Mouse (Mus musculus): ENCODE data around the gene Lgals1. TPM values are rescaled to one million over a fixed set of nuclear protein-coding genes. Genes with fewer than 3 reads are reported as not detected.

The Lgals1 gene
- polyA plus RNA-seq, 1 experiment from 2014 or later = 2,795 TPM

- Histone ChIP-seq H3K9ac (no peak overlapping the region), H3K9me3 (no peaks in the 10 kb centered on the region), H3K4me2 (peak overlapping the region; percentile 65), H3K27ac (peak overlapping the region; percentile 96), H3K27me3 (no peaks in the 10 kb centered on the region), H3K4me1 (peaks cover 52% of the 10 kb centered on the region), H3K4me3 (peak overlapping the region; percentile 61), H3K36me3 (peaks cover 19% of the 10 kb centered on the region)
- 46% methylated on average over 8 of the region's 8 CpGs for WGBS
- ATAC-seq (ENCODE audit: insufficient number of reproducible peaks, low FRiP score, low TSS enrichment, low read depth) = no peak
These were observed 2.0 kb downstream of the Lgals1 start for GRCm38 (mm10) chr15:78928539-78928938.

GRCm38 (mm10) chr15:78930192-78930706 is 3.7 kb downstream of the Lgals1 start:
- H3K9me3 ChIP-seq = no peaks in the 10 kb centered on the region
- no peak overlapping the region for H3K9ac ChIP-seq
- peaks cover 49% of the 10 kb centered on the region for H3K4me1 ChIP-seq
- WGBS = 84% methylated on average over 6 of the region's 6 CpGs
- peaks cover 19% of the 10 kb centered on the region for H3K36me3 ChIP-seq
- no peak overlapping the region for H3K4me2 ChIP-seq
- H3K27ac ChIP-seq = 0 out of 2 replicates have a peak overlapping the region, but pooled peaks have one; percentile 33
- no peak for ATAC-seq (ENCODE audit: insufficient number of reproducible peaks, low FRiP score, low TSS enrichment, low read depth)
- no peaks in the 10 kb centered on the region for H3K27me3 ChIP-seq
- no peak overlapping the region for H3K4me3 ChIP-seq

GRCm38 (mm10) chr15:78930801-78931426 is 4.4 kb downstream of the Lgals1 start:
- no peaks in the 10 kb centered on the region for H3K27me3 ChIP-seq
- no peaks in the 10 kb centered on the region for H3K9me3 ChIP-seq
- H3K4me3 ChIP-seq = no peak overlapping the region
- 81% methylated on average over 7 of the region's 7 CpGs for WGBS
- ATAC-seq (ENCODE audit: insufficient number of reproducible peaks, low FRiP score, low TSS enrichment, low read depth) = no peak
- H3K4me2 ChIP-seq = no peak overlapping the region
- H3K27ac ChIP-seq = peak overlapping the region; percentile 57
- H3K36me3 ChIP-seq = peaks cover 19% of the 10 kb centered on the region
- H3K4me1 ChIP-seq = peaks cover 49% of the 10 kb centered on the region
- no peak overlapping the region for H3K9ac ChIP-seq

- peaks cover 48% of the 10 kb centered on the region for H3K4me1 ChIP-seq
- ATAC-seq (ENCODE audit: insufficient number of reproducible peaks, low FRiP score, low TSS enrichment, low read depth) = no peak
- H3K36me3 ChIP-seq = peaks cover 20% of the 10 kb centered on the region
- no peak overlapping the region for H3K9ac ChIP-seq
- H3K9me3 ChIP-seq = no peaks in the 10 kb centered on the region
- no peak overlapping the region for H3K4me3 ChIP-seq
- peak overlapping the region; percentile 38; the same call in 1 of the 2 replicates for H3K27ac ChIP-seq
- WGBS = 27% methylated on average over 3 of the region's 3 CpGs
- H3K4me2 ChIP-seq = no peak overlapping the region
- no peaks in the 10 kb centered on the region for H3K27me3 ChIP-seq
These were observed 5.1 kb downstream of the Lgals1 start for GRCm38 (mm10) chr15:78931577-78931976.

- H3K9me3 ChIP-seq = no peaks in the 10 kb centered on the region
- H3K9ac ChIP-seq = peak within 1 kb of the TSS; percentile 63
- peak within 1 kb of the TSS; percentile 66 for H3K4me2 ChIP-seq
- peaks cover 38% of the 10 kb centered on the region for H3K36me3 ChIP-seq
- no peaks in the 10 kb centered on the region for H3K27me3 ChIP-seq
- WGBS = under 1% methylated on average over 40 of the region's 42 CpGs
- H3K4me3 ChIP-seq = peak within 1 kb of the TSS; percentile 79
- peaks cover 33% of the 10 kb centered on the region for H3K4me1 ChIP-seq
- peak within 1 kb of the TSS; percentile 93 for H3K27ac ChIP-seq
- peak; percentile 81 for ATAC-seq (ENCODE audit: insufficient number of reproducible peaks, low FRiP score, low TSS enrichment, low read depth)
These were observed 8.3 kb downstream of the Lgals1 start, which contains the start of gene Nol12 for GRCm38 (mm10) chr15:78934784-78935320. TSS of gene Nol12 (plus strand) at chr15:78934933.

- Histone ChIP-seq H3K4me2 (no peak overlapping the region), H3K4me1 (peaks cover 23% of the 10 kb centered on the region), H3K9me3 (no peaks in the 10 kb centered on the region), H3K9ac (no peak overlapping the region), H3K4me3 (no peak overlapping the region), H3K36me3 (peaks cover 46% of the 10 kb centered on the region), H3K27me3 (no peaks in the 10 kb centered on the region), H3K27ac (no peak overlapping the region)
- ATAC-seq (ENCODE audit: insufficient number of reproducible peaks, low FRiP score, low TSS enrichment, low read depth) = no peak
- 93% methylated on average over 12 of the region's 12 CpGs for WGBS
These were observed 9.9 kb downstream of the Lgals1 start for GRCm38 (mm10) chr15:78936403-78936802.

GRCm38 (mm10) chr15:78937311-78937710 is 10.8 kb downstream of the Lgals1 start:
- Histone ChIP-seq H3K27ac (no peak overlapping the region), H3K4me2 (no peak overlapping the region), H3K9me3 (no peaks in the 10 kb centered on the region), H3K27me3 (no peaks in the 10 kb centered on the region), H3K9ac (no peak overlapping the region), H3K4me1 (peaks cover 22% of the 10 kb centered on the region), H3K4me3 (no peak overlapping the region), H3K36me3 (peaks cover 54% of the 10 kb centered on the region)
- 91% methylated on average over 10 of the region's 10 CpGs for WGBS
- ATAC-seq (ENCODE audit: insufficient number of reproducible peaks, low FRiP score, low TSS enrichment, low read depth) = no peak

- ATAC-seq (ENCODE audit: insufficient number of reproducible peaks, low FRiP score, low TSS enrichment, low read depth) = no peak
- Histone ChIP-seq H3K4me3 (no peak overlapping the region), H3K9me3 (no peaks in the 10 kb centered on the region), H3K27ac (no peak overlapping the region), H3K9ac (no peak overlapping the region), H3K4me1 (peaks cover 28% of the 10 kb centered on the region), H3K4me2 (no peak overlapping the region), H3K36me3 (peaks cover 54% of the 10 kb centered on the region), H3K27me3 (no peaks in the 10 kb centered on the region)
- 85% methylated on average over 2 of the region's 2 CpGs for WGBS
These were observed 11.4 kb downstream of the Lgals1 start for GRCm38 (mm10) chr15:78937963-78938362.

- Histone ChIP-seq H3K27ac (no peak overlapping the region), H3K9me3 (no peaks in the 10 kb centered on the region), H3K9ac (no peak overlapping the region), H3K27me3 (no peaks in the 10 kb centered on the region), H3K4me3 (no peak overlapping the region), H3K4me1 (peaks cover 24% of the 10 kb centered on the region), H3K36me3 (peaks cover 54% of the 10 kb centered on the region), H3K4me2 (no peak overlapping the region)
- 91% methylated on average over 13 of the region's 13 CpGs for WGBS
- no peak for ATAC-seq (ENCODE audit: insufficient number of reproducible peaks, low FRiP score, low TSS enrichment, low read depth)
These were observed 13.8 kb downstream of the Lgals1 start for GRCm38 (mm10) chr15:78940325-78940724.

- no peak overlapping the region for H3K27ac ChIP-seq
- ATAC-seq (ENCODE audit: insufficient number of reproducible peaks, low FRiP score, low TSS enrichment, low read depth) = peak; percentile 41
- H3K9me3 ChIP-seq = no peaks in the 10 kb centered on the region
- peak overlapping the region; percentile 38 for H3K4me3 ChIP-seq
- 2% methylated on average over 9 of the region's 9 CpGs for WGBS
- peaks cover 15% of the 10 kb centered on the region for H3K4me1 ChIP-seq
- peaks cover 43% of the 10 kb centered on the region for H3K36me3 ChIP-seq
- peak overlapping the region; percentile 36 for H3K9ac ChIP-seq
- H3K27me3 ChIP-seq = no peaks in the 10 kb centered on the region
- peak overlapping the region; percentile 56 for H3K4me2 ChIP-seq
These were observed 16.1 kb downstream of the Lgals1 start for GRCm38 (mm10) chr15:78942663-78943062.

GRCm38 (mm10) chr15:78946232-78946631 is 19.7 kb downstream of the Lgals1 start:
- no peak overlapping the region for H3K27ac ChIP-seq
- no peak for ATAC-seq (ENCODE audit: insufficient number of reproducible peaks, low FRiP score, low TSS enrichment, low read depth)
- H3K36me3 ChIP-seq = peaks cover 10% of the 10 kb centered on the region
- H3K27me3 ChIP-seq = no peaks in the 10 kb centered on the region
- peaks cover 24% of the 10 kb centered on the region for H3K4me1 ChIP-seq
- H3K4me3 ChIP-seq = no peak overlapping the region
- 72% methylated on average over 7 of the region's 7 CpGs for WGBS
- no peak overlapping the region for H3K4me2 ChIP-seq
- H3K9ac ChIP-seq = no peak overlapping the region
- H3K9me3 ChIP-seq = no peaks in the 10 kb centered on the region

GRCm38 (mm10) chr15:78947657-78948056 is 21.1 kb downstream of the Lgals1 start, which contains the start of gene Triobp:
TSS of gene Triobp (plus strand) at chr15:78947724.
- H3K36me3 ChIP-seq = no peaks in the 10 kb centered on the region
- H3K27ac ChIP-seq = peak within 1 kb of the TSS; percentile 70
- no peaks in the 10 kb centered on the region for H3K9me3 ChIP-seq
- ATAC-seq (ENCODE audit: insufficient number of reproducible peaks, low FRiP score, low TSS enrichment, low read depth) = peak; percentile 91
- H3K27me3 ChIP-seq = no peaks in the 10 kb centered on the region
- H3K9ac ChIP-seq = peak within 1 kb of the TSS; percentile 48; the same call in 1 of the 2 replicates
- WGBS = under 1% methylated on average over 24 of the region's 24 CpGs
- peak within 1 kb of the TSS; percentile 50 for H3K4me3 ChIP-seq
- peaks cover 21% of the 10 kb centered on the region for H3K4me1 ChIP-seq
- H3K4me2 ChIP-seq = peak within 1 kb of the TSS; percentile 83
